Comparison of ENCODE assay signal across 8 mouse cellular contexts in the genomic region with DNA sequence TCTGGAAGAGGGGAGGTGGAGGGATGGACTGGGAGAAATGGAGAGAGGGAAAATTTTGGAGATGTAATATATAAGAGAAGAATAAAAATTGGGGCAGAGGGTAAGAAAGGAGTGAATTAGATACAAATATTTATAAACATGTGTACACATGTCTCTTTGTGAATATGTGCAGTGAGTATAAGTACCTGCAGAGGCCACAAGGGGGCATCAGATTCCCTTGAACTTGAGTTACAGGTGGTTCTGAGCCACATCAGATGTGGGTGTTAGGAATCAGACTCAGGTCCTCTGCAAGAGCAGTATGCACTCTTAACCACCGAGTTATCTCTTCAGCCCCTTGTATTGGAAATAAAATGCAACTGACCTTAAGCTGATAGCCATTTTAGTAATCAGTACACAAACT. TPM values are rescaled to one million over a fixed set of nuclear protein-coding genes. Genes with fewer than 3 reads are reported as not detected.
DNase-seq lines count a peak whose midpoint lies in the region; ATAC-seq and TF ChIP-seq lines count a peak whose summit lies in the region.
"Had no signal": no experiment of that assay in that cellular context is flagged by ENCODE, and none has a peak within 500 bp of the region (broad histone marks: within the 10 kb centered on the region; RNA-seq: fewer than 3 reads in every experiment).

No protein-coding gene starts in this region.

- H3K4me2 ChIP-seq in liver, embryonic 12.5 days, result no peak overlapping the region
- H3K4me2 ChIP-seq: midbrain, embryonic 12.5 days had no signal

- intact Hi-C loops in gastrocnemius, postnatal 36 days (cut with DNase I), result loop anchor here (5.0 kb wide), 1 partner anchor 115 kb away; no protein-coding TSS in a partner anchor

- H3K36me3 ChIP-seq in liver, adult 2 months (ENCODE audit: control insufficient read depth, insufficient read depth, low read length), result peaks cover 31% of the 10 kb centered on the region
- peaks cover 17% of the 10 kb centered on the region; the same call in 1 of the 2 replicates for H3K36me3 ChIP-seq in liver, embryonic 12.5 days
- H3K36me3 ChIP-seq in thymus, adult 2 months (ENCODE audit: control insufficient read depth, insufficient read depth, low read length), result no peaks in the 10 kb centered on the region

- no peak overlapping the region for H3K27ac ChIP-seq in liver, adult 2 months (replicated peaks; ENCODE audit: insufficient read depth, low read depth, low read length)
- no peak overlapping the region for H3K27ac ChIP-seq in liver, embryonic 12.5 days
- no peak overlapping the region for H3K27ac ChIP-seq in thymus, adult 2 months (ENCODE audit: control insufficient read depth, insufficient read depth, low read length)
- H3K27ac ChIP-seq: midbrain, embryonic 12.5 days had no signal

- H3K79me2 ChIP-seq in liver, adult 2 months (ENCODE audit: control insufficient read depth, insufficient read depth, low read length), result peaks cover 14% of the 10 kb centered on the region; the same call in 1 of the 2 replicates

- peak; percentile 42 for DNase-seq in liver, adult 2 months (ENCODE audit: extremely low read depth, low read depth, low spot score)
- DNase-seq in NIH3T3 (ENCODE audit: low read depth), result peak; percentile 63
- DNase-seq in c-Kit-negative CD71-positive TER-119-positive erythroid progenitor cells, embryonic 14.5 days (ENCODE audit: low read depth, low spot score), result peak; percentile 44
- peak; percentile 14 to 21 for DNase-seq in gastrocnemius, postnatal 36 days
- peak; percentile 51 for DNase-seq in lung, postnatal 25 days (ENCODE audit: low spot score)
- DNase-seq in thymus, adult 2 months, result peak; percentile 66

- H3K27me3 ChIP-seq in liver, adult 2 months (ENCODE audit: control insufficient read depth, insufficient read depth, low read length), result no peaks in the 10 kb centered on the region
- no peaks in the 10 kb centered on the region for H3K27me3 ChIP-seq in liver, embryonic 12.5 days (replicated peaks)
- no peaks in the 10 kb centered on the region for H3K27me3 ChIP-seq in thymus, adult 2 months (ENCODE audit: control insufficient read depth, insufficient read depth, low read length)
- H3K27me3 ChIP-seq: midbrain, embryonic 12.5 days had no signal

- H3K4me1 ChIP-seq in liver, adult 2 months (ENCODE audit: control insufficient read depth, insufficient read depth, low read length), result peaks cover 3% of the 10 kb centered on the region
- H3K4me1 ChIP-seq in liver, embryonic 12.5 days, result no peaks in the 10 kb centered on the region
- no peaks in the 10 kb centered on the region for H3K4me1 ChIP-seq in thymus, adult 2 months (replicated peaks; ENCODE audit: control insufficient read depth, insufficient read depth, low read length)
- H3K4me1 ChIP-seq: midbrain, embryonic 12.5 days had no signal

- TF ChIP-seq POLR2A in liver, adult 2 months (IDR thresholded peaks at IDR 0.05; ENCODE audit: extremely low read depth, insufficient read depth, low read length), result no peak
- TF ChIP-seq POLR2A in thymus, adult 2 months (IDR thresholded peaks at IDR 0.05; ENCODE audit: control insufficient read depth, extremely low read depth, insufficient read depth, low read length, poor library complexity), result no peak

- H3K4me3 ChIP-seq in liver, adult 2 months (ENCODE audit: insufficient read depth, low read depth, low read length), result no peak overlapping the region
- no peak overlapping the region for H3K4me3 ChIP-seq in liver, embryonic 12.5 days
- H3K4me3 ChIP-seq in thymus, adult 2 months (ENCODE audit: control insufficient read depth, insufficient read depth, low read length), result no peak overlapping the region
- H3K4me3 ChIP-seq: midbrain, embryonic 12.5 days had no signal

- no peaks in the 10 kb centered on the region for H3K9me3 ChIP-seq in liver, embryonic 12.5 days (replicated peaks)
- H3K9me3 ChIP-seq: midbrain, embryonic 12.5 days had no signal

- ATAC-seq in liver, embryonic 12.5 days, result no peak

- WGBS in liver, adult 2 months, result 93% methylated on average over 1 of the region's 1 CpGs
- 74% methylated on average over 1 of the region's 1 CpGs for WGBS in liver, embryonic 12.5 days (ENCODE audit: insufficient replicate concordance)
- 93% methylated on average over 1 of the region's 1 CpGs for WGBS in thymus, adult 2 months

- no peak overlapping the region for H3K9ac ChIP-seq in liver, adult 2 months (ENCODE audit: low read depth, low read length)
- H3K9ac ChIP-seq in liver, embryonic 12.5 days, result no peak overlapping the region
- H3K9ac ChIP-seq: midbrain, embryonic 12.5 days had no signal

- TF ChIP-seq CTCF in liver, adult 2 months (IDR thresholded peaks at IDR 0.05; ENCODE audit: low read depth, low read length), result peak; percentile 40
- no peak for TF ChIP-seq CTCF in thymus, adult 2 months (IDR thresholded peaks at IDR 0.05; ENCODE audit: borderline replicate concordance, control insufficient read depth, extremely low read depth, insufficient read depth, low read length, poor library complexity)

RNA-seq across cellular contexts. Expression of a gene that starts 23.7 kb away (rescaled TPM):
- 22.6 and 33.0 TPM in 2 replicates for total RNA-seq in liver, adult 2 months (2014; rRNA removed)
- 1.8 and 2.3 TPM in 2 replicates for polyA plus RNA-seq in liver, adult 2 months (2012; rRNA removed)
- polyA plus RNA-seq in liver, embryonic 12.5 days (2016; fragmentation: Nextera tagmentation; extraction: Ambion mirVana), result 5.2 and 5.7 TPM in 2 replicates
- total RNA-seq in gastrocnemius, postnatal 36 days (2021), result 10 to 100 TPM in 1 of 2 experiments, 1 to 10 TPM in 1; 8.6 to 10.6 TPM
- 2.4 and 2.7 TPM in 2 replicates for polyA plus RNA-seq in thymus, adult 2 months (2012; rRNA removed)

RNA-seq across cellular contexts. Expression of a gene that starts 23.7 kb away (rescaled TPM):
- total RNA-seq in liver, adult 2 months (2014; rRNA removed), result 116 and 196 TPM in 2 replicates
- 48.0 and 52.4 TPM in 2 replicates for polyA plus RNA-seq in liver, adult 2 months (2012; rRNA removed)
- 128 and 143 TPM in 2 replicates for polyA plus RNA-seq in liver, embryonic 12.5 days (2016; fragmentation: Nextera tagmentation; extraction: Ambion mirVana)
- 100 to 1,000 TPM; 154 to 170 TPM for total RNA-seq in gastrocnemius, postnatal 36 days (2021)
- polyA plus RNA-seq in thymus, adult 2 months (2012; rRNA removed), result 34.6 and 45.2 TPM in 2 replicates

RNA-seq across cellular contexts. Expression of a gene that starts 57.5 kb away (rescaled TPM):
- total RNA-seq in liver, adult 2 months (2014; rRNA removed), result 4.8 and 5.2 TPM in 2 replicates
- 1.6 and 1.7 TPM in 2 replicates for polyA plus RNA-seq in liver, adult 2 months (2012; rRNA removed)
- 55.9 and 62.2 TPM in 2 replicates for polyA plus RNA-seq in liver, embryonic 12.5 days (2016; fragmentation: Nextera tagmentation; extraction: Ambion mirVana)
- total RNA-seq in gastrocnemius, postnatal 36 days (2021), result 10 to 100 TPM in 1 of 2 experiments, 1 to 10 TPM in 1; 9.1 to 11.5 TPM
- polyA plus RNA-seq in thymus, adult 2 months (2012; rRNA removed), result 22.9 and 28.1 TPM in 2 replicates
